Mouse (Mus musculus): ENCODE data around the gene Coro1b.

- TF ChIP-seq CTCF (IDR thresholded peaks at IDR 0.05; ENCODE audit: borderline replicate concordance, insufficient read depth, low read depth, low read length) (no peak), POLR2A (IDR thresholded peaks at IDR 0.05; ENCODE audit: borderline replicate concordance, insufficient read depth, low read length) (no peak)
These were observed 30.1 kb upstream of the Coro1b start for GRCm38 (mm10) chr19:4118350-4118749.

All from cerebellum, adult 2 months (tissue).